Mouse (Mus musculus): ENCODE results near the gene Dppa4.
"Not testable (repeated sequence)": the region's sequence is repeated elsewhere in the genome, so short reads cannot be mapped to it uniquely, and the experiment has no call there.

The Dppa4 gene

DNA sequence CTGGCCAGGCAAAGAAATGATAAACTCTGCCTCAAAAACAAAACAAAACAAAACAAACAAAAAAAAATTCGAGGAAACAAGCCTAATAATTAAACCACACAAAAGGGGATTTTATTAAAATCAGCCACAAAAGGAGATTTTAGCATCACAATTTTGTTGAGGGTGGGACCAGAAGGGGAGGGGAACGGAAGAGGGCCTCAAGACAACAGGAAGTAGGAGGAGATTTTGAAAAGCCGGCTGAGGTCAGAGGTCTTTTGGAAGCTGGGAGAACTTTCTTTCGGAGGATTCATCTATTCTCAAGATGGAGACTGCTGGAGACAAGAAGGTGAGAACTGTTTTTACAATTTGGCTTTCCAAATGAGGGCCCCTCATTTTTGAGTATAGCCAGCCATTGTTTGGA, at the start of gene Dppa4:
Dppa4 (plus strand) TSS at position 217 of the 400 bp plus-strand sequence.
- no peak for DNase-seq (ENCODE audit: low read depth, low spot score)

GRCm38 (mm10) chr16:48234999-48235398, 48.5 kb upstream of the Dppa4 start:
- no peak for DNase-seq (ENCODE audit: low read depth, low spot score)

DNA sequence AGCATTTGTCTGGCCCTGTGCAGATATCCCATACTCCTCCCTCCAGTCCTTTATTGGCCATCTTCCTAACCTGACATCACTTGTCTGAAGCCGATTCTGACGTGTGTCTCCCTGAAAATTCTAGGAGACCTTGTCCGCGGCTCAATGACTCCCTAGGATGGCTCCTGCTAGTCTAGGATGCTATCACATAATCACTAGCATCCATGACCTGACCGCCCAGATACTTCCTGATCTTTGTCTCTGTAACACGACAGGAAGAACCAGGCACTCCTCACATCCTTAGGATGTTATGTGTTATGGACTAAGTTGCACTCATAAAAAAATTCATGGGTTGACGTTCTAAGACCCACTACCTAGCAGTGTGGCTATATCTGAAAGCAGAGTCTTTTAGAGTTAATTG, 45.9 kb upstream of the Dppa4 start:
- DNase-seq (ENCODE audit: low read depth, low spot score) = no peak

DNA sequence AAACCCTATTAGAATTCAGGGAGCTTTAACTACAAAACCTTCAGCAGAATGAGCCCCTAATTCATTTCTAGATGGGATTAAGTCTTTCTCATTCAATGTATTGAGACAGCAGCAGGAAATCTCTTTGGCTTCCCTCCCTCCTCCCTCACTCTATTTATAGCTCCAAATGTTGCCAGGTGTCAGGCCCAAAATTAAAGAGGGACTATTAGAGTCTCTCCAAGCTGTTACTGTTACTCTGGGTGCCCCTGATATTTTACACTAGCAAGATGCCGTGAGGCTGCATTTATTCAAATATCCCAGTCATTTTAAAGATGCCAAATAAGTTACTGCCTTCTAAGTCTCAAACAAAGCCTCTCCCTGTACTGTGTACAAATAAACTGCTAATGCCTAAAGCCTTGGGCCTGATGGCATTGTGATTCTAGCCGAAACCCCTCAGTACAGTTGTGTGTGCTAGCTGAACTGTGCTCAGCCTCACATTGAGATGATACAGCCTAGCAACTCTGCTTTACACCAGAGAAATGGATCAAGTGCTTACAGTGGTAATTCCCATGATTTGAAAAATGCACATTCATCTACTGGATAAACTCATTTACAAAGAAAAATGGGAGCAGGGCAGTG, 36.4 kb upstream of the Dppa4 start:
- no peak for DNase-seq (ENCODE audit: low read depth, low spot score)

GRCm38 (mm10) chr16:48252824-48253223, 30.7 kb upstream of the Dppa4 start:
- no peak for DNase-seq (ENCODE audit: low read depth, low spot score)

GRCm38 (mm10) chr16:48254584-48254983, 28.9 kb upstream of the Dppa4 start:
- no peak for DNase-seq (ENCODE audit: low read depth, low spot score)

DNA sequence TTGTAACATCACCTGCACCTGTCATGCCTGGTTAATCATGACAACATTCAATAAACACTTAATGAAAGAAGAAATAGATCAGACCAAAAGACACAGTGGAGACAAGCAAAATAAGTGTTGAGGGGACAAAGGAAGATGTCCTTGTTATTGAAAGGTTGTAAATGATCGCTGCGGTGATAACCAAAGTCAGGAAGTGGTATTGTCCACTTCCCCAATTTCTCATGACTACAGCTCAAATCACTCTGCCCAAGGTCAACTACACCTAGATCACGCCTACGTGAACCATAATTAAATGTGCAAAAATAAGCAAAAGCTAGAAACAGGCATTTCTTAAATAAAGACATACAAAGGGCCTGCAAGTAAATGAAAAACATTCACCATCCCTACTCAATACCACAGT, 24.0 kb upstream of the Dppa4 start:
- no peak for DNase-seq (ENCODE audit: low read depth, low spot score)

GRCm38 (mm10) chr16:48262901-48263300, 20.6 kb upstream of the Dppa4 start:
- no peak for DNase-seq (ENCODE audit: low read depth, low spot score)

- no peak for DNase-seq (ENCODE audit: low read depth, low spot score)
These were observed 17.7 kb upstream of the Dppa4 start for GRCm38 (mm10) chr16:48265856-48266255.

GRCm38 (mm10) chr16:48276940-48277339, 6.6 kb upstream of the Dppa4 start:
- DNase-seq (ENCODE audit: low read depth, low spot score) = no peak

- no peak for DNase-seq (ENCODE audit: low read depth, low spot score)
These were observed 2.6 kb upstream of the Dppa4 start for GRCm38 (mm10) chr16:48280883-48281282.

DNA sequence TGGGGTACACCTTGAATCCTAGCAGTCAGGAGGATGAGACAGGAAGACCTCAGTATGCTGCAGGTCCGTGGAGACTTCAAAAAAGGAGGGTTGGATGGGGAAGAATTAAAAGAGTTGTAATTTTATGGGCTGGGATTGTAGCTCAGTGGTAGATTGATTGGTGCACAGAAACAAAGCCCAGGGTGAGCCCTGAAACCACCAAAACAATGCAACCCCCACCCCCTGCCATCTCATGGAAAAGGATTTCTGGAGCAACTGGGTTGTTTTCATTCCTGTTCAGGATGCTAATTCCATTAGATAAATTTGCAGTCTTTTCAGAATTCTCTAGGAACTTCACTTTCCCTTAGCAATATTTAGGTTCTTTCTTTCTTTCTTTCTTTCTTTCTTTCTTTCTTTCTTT, 732 bp upstream of the Dppa4 start:
- no peak for DNase-seq (ENCODE audit: low read depth, low spot score)

- DNase-seq (ENCODE audit: low read depth, low spot score) = no peak
These were observed 2.0 kb downstream of the Dppa4 start for GRCm38 (mm10) chr16:48285517-48285916.

DNA sequence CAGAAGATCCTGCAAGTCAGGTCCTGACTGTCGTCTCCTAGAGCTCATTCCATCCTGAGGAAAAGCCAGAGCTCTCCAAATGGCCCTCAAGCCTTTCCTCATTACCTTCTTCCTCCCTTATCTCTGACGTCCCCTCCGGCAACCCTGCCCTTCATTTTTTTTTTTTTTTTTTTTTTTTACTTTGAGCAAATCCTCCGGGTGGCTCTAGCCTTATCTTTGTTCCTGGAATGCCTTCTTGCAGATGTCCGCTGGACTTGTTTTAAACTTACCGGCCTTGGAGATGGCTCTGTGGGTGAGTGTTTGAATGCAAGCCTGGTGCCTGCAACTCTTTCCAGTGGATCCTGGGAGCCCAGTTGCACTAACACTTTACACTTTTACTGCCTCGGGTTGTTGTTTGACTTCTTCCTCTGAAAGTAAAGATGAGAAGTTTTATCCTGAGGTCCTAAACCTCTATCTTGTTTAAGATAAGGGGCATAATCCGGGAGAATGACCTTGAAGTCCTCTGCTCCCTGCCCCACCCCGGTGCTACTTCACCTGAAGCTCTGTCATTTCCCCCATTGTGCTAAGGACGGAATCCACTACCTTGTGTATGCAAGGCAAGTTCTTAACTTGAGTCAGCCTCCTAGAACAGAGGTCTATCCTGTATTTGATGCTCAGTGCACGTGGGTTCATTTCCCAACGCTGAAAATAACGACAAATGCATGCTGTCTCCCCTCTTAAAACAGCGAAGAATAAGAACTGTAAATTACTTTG, 14.0 kb downstream of the Dppa4 start:
- DNase-seq (ENCODE audit: low read depth, low spot score) = no peak

DNA sequence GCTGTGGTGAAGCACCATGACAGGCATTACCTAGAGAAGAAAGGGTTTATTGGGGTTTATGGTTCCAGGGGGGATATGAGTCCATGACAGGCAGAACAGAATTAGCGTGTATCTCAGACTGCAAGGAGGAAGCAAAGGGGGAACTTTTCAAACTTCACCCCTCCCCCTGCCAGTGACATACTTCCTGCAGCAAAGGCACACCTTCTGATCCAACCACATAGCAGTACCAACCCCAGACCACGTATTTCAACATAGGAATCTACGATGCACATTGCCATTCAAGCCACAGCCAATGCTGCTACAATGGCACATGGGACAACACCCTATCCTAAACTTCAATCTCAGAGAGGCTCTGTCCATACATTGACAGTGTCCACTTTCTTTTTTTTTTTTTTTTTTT, 16.4 kb downstream of the Dppa4 start:
- DNase-seq (ENCODE audit: low read depth, low spot score) = no peak

DNA sequence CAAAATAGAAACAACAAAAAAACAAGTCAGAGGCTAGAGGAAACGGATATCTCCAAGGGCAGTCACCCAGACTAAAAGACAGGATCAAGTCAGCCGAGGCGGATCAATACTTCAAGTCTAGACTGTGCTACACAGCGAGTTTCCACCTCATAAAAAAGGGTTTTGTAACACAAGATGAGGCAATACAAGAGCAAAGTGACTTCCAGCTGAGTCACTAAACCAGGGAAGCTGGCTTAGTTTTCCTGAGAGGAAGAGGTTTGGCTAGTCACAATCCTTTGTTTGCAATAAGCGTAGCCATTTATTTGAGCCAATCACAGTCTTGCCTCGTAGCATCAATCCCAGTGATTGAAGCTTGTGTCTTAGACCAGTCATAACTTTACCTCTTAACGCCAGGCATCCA, 20.0 kb downstream of the Dppa4 start, which contains the start of gene Dppa2:
Dppa2 (plus strand) TSS at position 400 of the 400 bp plus-strand sequence.
- DNase-seq (ENCODE audit: low read depth, low spot score) = no peak

DNA sequence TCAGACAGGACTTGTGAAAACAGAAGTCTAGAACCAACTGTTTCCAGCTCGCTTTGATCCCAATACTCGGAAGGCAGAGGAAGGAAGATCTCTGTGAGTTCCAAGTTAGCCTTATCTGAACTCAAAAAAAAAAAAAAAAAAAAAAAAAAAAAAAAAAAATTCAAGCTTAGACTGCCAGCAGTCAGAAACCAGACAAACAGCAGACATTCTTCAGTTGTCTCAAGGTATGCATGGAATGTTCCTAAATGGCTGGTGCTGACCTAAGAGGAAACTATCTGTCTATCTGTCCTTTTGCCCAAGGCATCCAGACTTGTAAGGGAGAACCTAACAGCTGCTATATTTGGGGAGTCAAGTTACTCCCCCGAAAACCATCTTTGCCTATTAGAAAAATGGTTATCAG, 20.4 kb downstream of the Dppa4 start:
- no peak for DNase-seq (ENCODE audit: low read depth, low spot score)

GRCm38 (mm10) chr16:48308916-48309315, 25.4 kb downstream of the Dppa4 start:
- not testable (repeated sequence) for DNase-seq (ENCODE audit: low read depth, low spot score)

DNA sequence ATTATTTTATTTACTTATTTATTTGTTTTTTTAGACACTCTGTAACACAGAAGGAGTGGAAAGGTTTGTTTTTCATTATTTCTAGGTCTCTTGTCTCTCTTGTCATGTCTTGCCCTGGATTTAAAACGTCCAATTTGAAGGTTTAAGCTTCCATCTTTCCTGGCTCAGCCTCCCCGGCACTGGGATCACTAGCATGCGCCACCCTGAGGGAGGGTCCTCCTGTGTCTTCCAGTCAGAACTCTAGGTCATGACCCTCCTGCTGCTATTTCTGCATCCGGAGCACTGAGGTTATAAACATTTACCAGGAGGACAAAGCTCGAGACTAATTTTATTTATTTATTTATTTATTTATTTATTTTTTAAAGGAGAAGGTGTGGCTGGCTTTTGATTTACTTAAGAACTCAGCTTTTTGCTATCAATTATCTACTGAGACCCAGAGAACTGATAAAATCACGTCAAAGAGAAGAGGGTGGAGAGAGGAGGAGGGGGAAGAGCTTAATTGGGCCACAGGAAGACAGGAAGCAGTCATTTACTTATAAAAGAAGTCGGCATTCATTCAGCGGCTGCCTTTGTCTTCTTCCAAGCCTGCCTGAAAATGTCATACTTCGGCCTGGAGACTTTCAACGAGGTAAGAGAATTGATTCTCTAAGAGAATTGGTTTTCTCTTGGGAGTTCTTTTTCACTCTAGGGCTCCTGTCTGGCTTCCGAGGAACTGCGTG, 26.5 kb downstream of the Dppa4 start:
- no peak for DNase-seq (ENCODE audit: low read depth, low spot score)

- DNase-seq (ENCODE audit: low read depth, low spot score) = peak; percentile 11
These were observed 31.8 kb downstream of the Dppa4 start for GRCm38 (mm10) chr16:48315294-48315693.

GRCm38 (mm10) chr16:48320781-48321180, 37.2 kb downstream of the Dppa4 start:
- no peak for DNase-seq (ENCODE audit: low read depth, low spot score)

DNA sequence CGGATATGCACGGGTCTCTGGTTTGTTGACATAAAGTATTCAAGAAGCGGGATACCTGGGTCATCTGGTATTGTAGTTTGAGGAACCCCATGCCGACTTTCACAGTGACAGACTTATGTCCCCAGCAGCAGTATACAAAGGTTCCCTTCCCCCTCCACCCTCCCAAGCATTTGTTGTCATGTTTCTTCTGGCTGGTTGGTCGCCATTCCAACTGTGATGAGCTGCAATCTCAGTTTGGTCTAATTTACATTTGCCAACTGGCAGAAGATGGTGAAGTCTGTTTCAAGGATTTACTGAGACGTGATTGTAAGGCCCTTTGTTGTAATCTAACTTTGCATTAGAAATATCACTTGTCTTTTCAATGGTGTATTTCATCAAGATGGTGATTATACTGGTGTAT, 39.6 kb downstream of the Dppa4 start:
- DNase-seq (ENCODE audit: low read depth, low spot score) = no peak

All from telencephalon, adult 2 months (tissue).